Mouse (Mus musculus) ovary, postnatal 36 days (tissue): ENCODE data around the gene Ap1m1.

Source experiments
- DNase-seq: peaks from one replicate; pipeline ENCODE4 v3.0.0; 2022; ENCODE audit warnings: low spot score, mixed read lengths

The Ap1m1 gene

GRCm38 (mm10) chr8:72295125-72295524 is 55.3 kb downstream of the Ap1m1 start:
- DNase-seq = no peak

- peak; percentile 49 for DNase-seq
These were observed 55.9 kb downstream of the Ap1m1 start for GRCm38 (mm10) chr8:72295679-72296078.

GRCm38 (mm10) chr8:72296561-72296960 is 56.7 kb downstream of the Ap1m1 start:
- DNase-seq = no peak

GRCm38 (mm10) chr8:72298928-72299327 is 59.1 kb downstream of the Ap1m1 start:
- DNase-seq = no peak

- no peak for DNase-seq
These were observed 61.0 kb downstream of the Ap1m1 start for GRCm38 (mm10) chr8:72300654-72301400.

- no peak for DNase-seq
These were observed 61.7 kb downstream of the Ap1m1 start for GRCm38 (mm10) chr8:72301497-72301896.

GRCm38 (mm10) chr8:72302986-72303612 is 63.3 kb downstream of the Ap1m1 start:
- no peak for DNase-seq

GRCm38 (mm10) chr8:72303633-72304032 is 63.8 kb downstream of the Ap1m1 start:
- DNase-seq = peak; percentile 71

GRCm38 (mm10) chr8:72305210-72305905 is 65.5 kb downstream of the Ap1m1 start, which contains the start of gene Gm10282:
Gene Gm10282 (minus strand): TSS chr8:72305260.
- DNase-seq = no peak

- DNase-seq = no peak
These were observed 67.1 kb downstream of the Ap1m1 start for GRCm38 (mm10) chr8:72306913-72307312.
